Mouse (Mus musculus): ENCODE measurements around the gene Olfr657. TPM values are rescaled to one million over a fixed set of nuclear protein-coding genes. Genes with fewer than 3 reads are reported as not detected.

Gene Olfr657
- polyA plus RNA-seq (2012; rRNA removed), result not detected in 2 replicates

DNA sequence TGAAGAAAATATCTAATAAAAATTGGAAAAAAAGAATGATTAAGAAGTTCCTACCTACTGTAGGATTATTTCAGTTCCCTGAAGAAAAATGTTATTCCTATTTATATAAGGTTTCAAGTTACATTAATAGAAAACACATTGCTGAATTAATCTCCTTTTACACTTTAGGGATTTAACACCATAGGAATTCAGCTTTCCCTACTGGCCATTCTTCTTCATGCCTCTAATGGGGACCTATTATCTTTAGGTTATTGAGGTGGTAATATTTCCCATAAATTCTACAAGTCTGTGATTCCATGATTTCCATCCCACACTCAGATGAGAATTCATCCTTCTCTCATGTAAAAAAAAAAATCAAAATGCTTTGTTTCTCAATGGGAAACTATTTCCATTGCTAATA lies at the start of gene Olfr657:
Olfr657 (plus strand) TSS at position 301 of the 400 bp plus-strand sequence.
- no peak for DNase-seq (ENCODE audit: low spot score)

DNA sequence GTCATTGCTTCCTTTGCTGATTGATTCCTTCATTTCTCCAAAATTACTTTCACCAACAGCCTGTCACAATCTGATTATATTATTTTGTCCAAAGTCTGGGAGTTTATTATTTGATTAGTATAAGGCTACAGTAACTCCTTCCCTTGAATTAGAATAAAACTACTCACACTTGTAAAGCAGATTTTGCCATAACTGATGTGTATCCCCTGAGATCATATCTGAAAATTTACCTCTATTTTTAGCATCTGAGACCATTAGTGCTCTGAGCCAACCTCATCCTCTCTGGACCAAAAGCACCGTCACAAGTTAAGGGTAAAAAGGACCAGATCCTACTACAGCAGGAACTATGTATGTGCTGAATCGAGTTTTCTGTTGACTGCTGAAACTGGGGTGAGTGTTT lies 47.6 kb upstream of the Olfr657 start, which contains the start of gene Olfr653:
Olfr653 (plus strand) TSS at position 301 of the 400 bp plus-strand sequence.
- no peak for DNase-seq (ENCODE audit: low spot score)

DNA sequence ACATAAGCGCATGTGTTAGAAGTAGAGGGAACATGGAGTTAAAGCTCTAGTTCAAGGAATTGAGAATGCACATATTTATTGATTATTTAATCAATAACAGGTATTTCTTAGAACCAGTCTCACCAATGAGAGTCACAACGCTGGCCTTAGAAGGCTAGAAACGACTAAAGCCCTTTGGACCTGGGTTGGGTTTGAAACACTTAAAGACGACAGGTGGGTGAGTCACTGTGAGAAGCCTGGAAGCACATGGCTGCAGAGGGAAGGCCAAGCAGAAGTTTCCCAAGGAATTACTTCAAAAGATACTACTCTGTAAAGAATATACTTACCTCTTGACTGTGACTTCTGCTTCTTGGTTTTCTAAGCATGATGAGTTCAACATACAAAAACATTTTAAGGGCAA lies 43.7 kb upstream of the Olfr657 start:
- DNase-seq (ENCODE audit: low spot score), result no peak

DNA sequence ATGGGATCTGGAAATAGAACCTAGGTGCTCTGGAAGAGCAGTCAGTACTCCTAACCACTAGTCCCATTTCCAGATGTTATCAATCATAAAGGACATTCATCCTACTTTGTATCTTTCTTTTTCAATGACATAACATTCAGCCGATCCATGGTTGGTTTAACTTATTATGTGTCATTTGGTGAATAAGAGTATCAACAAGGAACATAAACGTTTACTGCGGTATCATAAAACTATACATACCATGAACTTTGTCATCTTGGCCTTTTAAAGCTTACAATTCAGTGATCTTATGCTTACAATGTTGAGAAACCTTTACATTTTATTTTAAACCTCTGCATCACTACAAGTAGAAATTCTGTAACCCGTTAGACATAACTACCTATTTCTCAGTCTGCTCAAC lies 43.2 kb upstream of the Olfr657 start:
- DNase-seq (ENCODE audit: low spot score), result no peak

DNA sequence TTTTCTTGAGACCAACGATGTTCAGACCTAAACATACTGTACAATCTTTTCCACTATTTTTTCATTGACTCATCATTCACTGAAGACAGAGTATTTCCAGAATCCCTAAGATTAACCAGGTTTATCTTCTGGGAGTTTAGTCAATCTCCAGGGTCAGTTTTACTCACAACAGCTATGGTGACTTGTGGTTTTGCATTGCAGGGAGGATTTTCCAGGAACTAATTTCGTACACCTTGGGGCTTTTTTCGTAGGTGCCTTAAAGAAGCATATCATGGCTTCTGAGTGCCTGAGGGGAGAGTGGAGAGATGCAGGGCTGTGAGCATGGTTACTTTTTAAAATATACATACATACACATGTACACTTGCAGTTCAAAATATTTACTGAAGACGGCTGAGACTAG lies 37.9 kb upstream of the Olfr657 start, which contains the start of gene Olfr654:
Olfr654 (plus strand) TSS at position 301 of the 400 bp plus-strand sequence.
- no peak for DNase-seq (ENCODE audit: low spot score)

DNA sequence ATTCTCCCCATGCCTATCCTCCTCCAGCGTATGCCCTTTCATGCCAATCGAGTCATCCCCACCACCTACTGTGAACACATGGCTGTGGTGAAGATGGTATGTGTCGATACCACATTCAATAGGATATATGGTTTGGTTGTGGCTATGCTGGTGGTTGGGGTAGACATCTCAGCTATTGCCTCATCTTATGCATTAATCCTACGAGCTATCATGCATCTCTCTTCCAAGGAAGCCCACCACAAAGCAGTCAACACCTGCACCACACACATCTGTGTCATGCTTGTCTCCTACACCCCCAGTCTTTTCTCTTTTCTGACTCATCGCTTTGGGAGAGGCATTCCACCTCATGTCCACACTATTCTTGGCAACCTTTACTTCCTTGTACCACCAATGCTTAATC lies 36.3 kb upstream of the Olfr657 start:
- DNase-seq (ENCODE audit: low spot score), result no peak

DNA sequence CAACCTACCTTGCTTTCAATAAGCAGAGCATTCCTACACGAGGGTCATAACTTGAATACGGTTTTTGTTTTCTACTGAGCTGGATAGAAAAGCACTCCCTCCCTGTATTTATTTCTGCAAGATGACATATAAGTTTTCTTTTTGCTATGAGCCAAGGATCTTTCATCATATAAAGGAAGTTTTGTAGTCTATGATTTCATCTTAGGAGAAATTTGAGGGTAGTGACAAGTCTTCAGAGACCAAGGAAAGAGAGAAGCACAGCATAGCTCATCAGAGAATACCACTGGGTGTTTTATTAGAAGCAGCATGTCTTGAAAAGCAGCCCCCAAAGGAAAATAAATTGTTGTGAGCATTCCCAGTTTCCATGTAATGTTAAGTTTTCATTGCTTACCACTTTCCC lies 22.9 kb upstream of the Olfr657 start, which contains the start of gene Olfr655:
Olfr655 (minus strand) TSS at position 101 of the 400 bp plus-strand sequence.
- no peak for DNase-seq (ENCODE audit: low spot score)

DNA sequence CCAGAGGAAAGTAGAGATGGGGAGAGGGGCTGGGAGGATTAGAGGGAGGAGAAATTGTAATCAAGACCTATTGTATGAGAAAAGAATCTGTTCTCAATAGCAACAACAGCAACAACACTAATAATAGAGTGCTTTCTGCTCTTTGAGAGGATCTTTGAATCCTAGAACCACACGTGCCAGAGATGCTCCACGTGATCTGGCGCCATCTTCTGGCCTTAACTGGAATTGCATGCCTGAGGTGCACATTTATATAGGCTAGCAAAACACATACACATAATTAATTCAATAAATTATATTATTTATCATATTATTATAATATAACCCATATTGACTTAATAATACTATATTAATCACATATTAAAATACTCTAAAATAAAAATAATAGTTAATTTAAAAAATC lies 21.4 kb upstream of the Olfr657 start:
- DNase-seq (ENCODE audit: low spot score), result no peak

DNA sequence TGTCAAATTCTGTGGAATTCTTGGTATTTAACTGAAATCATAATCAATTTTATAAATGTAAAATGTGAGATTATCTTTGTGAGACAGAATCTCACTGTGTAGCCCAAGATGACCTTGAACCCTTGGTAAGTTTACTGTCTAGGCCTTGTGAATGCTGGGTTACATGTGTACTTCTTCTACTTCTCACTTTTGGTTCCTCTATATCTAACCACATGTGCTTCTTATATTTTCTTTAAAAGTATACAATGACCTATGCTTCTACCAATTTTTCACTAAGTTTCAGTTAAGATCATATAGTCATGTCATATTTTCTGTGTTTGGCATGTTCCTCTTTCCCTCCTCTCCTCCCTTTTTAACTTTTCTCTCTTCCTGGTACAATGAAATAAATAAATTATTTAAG lies 19.9 kb upstream of the Olfr657 start:
- no peak for DNase-seq (ENCODE audit: low spot score)

DNA sequence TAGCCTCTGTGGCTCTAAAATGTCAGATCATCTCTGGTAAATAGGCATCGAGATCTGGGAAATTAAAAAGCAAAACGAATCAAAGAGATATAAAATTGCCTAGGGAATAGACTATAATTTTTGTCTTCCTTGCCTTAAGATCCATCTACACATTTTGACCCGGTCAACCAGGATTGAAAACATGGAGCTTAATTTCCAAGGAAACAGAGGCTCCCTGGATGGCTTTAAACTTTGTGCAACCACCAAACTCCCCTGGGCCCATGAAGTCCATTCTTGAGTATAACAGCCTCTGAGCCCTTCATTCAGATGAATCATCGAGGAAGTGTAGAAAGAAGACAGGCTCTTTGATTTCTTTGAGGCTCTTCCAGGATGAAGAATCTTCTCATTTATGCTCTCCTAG lies 10.9 kb upstream of the Olfr657 start, which contains the start of gene Olfr656:
Olfr656 (plus strand) TSS at position 301 of the 400 bp plus-strand sequence.
- no peak for DNase-seq (ENCODE audit: low spot score)

DNA sequence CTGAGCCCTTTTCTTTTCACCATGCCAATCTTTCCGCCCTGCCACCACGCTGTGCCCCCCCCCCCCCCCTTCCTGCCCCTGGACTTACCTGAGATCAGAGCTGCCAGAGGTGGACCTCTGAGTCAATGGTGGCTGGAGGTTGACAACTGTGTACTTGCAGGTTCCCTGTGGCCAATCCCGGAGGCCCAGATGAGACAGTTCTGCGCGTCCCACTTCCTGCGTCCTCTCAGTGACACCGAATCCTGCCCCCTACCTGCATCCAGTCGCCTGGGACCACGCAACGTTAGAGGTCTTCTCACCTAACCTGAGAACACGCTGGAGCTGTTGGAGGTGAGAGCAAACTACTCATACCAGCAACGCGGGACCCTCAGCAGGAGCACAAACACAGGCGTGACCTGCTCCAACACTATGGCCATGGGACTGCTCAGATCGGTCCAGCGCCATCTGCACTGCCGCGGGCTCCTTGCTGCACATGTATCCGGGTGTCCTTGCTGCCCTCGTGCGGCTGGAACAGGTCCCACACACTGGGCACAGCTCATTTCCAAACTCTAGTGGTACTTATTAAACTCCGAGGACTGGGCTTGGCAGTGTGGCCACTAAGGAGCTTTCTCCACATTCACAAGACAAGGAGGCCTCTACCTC lies 22.4 kb downstream of the Olfr657 start, which contains the start of gene Olfr658:
Olfr658 (minus strand) TSS at position 465 of the 642 bp plus-strand sequence.
- DNase-seq (ENCODE audit: low spot score), result no peak

DNA sequence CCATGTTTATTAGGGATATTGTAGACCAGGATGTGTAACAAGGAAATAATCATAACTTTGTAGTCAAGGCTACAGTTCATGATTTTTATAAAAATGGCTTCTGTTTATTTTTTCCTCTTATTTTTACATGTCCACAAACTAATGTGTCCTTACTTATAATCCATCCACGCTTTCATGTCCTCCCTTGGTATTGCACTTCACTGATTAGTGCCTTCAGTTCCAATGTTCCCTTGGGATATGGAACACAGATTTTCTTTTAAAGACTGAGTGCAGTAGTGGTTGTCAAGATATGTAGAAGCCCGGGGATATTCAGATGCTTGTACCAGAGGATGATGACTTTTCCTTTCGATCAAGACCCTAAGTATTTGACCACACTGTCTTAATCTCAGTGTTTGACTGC lies 41.9 kb downstream of the Olfr657 start, which contains the start of gene Olfr659:
Olfr659 (plus strand) TSS at position 301 of the 400 bp plus-strand sequence.
- no peak for DNase-seq (ENCODE audit: low spot score)

DNA sequence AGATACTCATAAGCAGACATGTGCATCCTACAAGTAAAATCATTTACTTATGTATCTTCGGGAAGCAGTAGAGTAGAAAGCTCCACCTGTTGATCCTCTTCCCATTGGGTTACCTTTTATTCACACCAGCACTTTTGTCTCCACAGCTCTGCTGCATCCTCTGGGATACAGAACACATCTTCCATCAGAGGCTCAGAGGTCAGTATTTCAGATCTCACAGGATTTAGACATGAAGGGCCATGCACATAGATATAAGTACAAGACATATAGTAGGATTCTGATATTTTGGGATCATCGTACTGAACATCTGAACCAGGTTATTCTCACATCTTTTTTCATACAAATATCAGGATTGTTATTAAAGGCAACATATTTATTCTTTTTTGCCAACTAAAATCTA lies 61.6 kb downstream of the Olfr657 start, which contains the start of gene Olfr661:
Olfr661 (plus strand) TSS at position 301 of the 400 bp plus-strand sequence.
- DNase-seq (ENCODE audit: low spot score), result no peak

Other genes with a start within 250 kb of the Olfr657 start
- gene Trim30c, start 224.0 kb upstream of the Olfr657 start, polyA plus RNA-seq (2012; rRNA removed), result 0.29 and 0.34 TPM in 2 replicates
- 11.3 and 12.1 TPM in 2 replicates for gene Trim30a, start 159.6 kb upstream of the Olfr657 start, polyA plus RNA-seq (2012; rRNA removed)
- 7.9 and 8.7 TPM in 2 replicates for gene Trim30d, start 116.9 kb upstream of the Olfr657 start, polyA plus RNA-seq (2012; rRNA removed)
- gene Olfr651, start 74.7 kb upstream of the Olfr657 start, polyA plus RNA-seq (2012; rRNA removed), result not detected in 2 replicates
- gene Olfr652, start 63.9 kb upstream of the Olfr657 start, polyA plus RNA-seq (2012; rRNA removed), result not detected in 2 replicates
- gene Olfr653, start 47.5 kb upstream of the Olfr657 start, polyA plus RNA-seq (2012; rRNA removed), result not detected in 2 replicates
- gene Olfr654, start 37.8 kb upstream of the Olfr657 start, polyA plus RNA-seq (2012; rRNA removed), result not detected in 2 replicates
- gene Olfr655, start 23.0 kb upstream of the Olfr657 start, polyA plus RNA-seq (2012; rRNA removed), result not detected in 2 replicates
- gene Olfr656, start 10.8 kb upstream of the Olfr657 start, polyA plus RNA-seq (2012; rRNA removed), result not detected in 2 replicates
- gene Olfr658, start 22.5 kb downstream of the Olfr657 start, polyA plus RNA-seq (2012; rRNA removed), result not detected in 2 replicates
- gene Olfr659, start 42.0 kb downstream of the Olfr657 start, polyA plus RNA-seq (2012; rRNA removed), result not detected in 2 replicates
- not detected in 2 replicates for gene Olfr661, start 61.7 kb downstream of the Olfr657 start, polyA plus RNA-seq (2012; rRNA removed)
- gene Usp17le, start 152.7 kb downstream of the Olfr657 start, polyA plus RNA-seq (2012; rRNA removed), result not detected in 2 replicates
- gene Usp17lb, start 217.8 kb downstream of the Olfr657 start, polyA plus RNA-seq (2012; rRNA removed), result not detected in 2 replicates
- not detected in 2 replicates for gene Usp17la, start 232.2 kb downstream of the Olfr657 start, polyA plus RNA-seq (2012; rRNA removed)

All from urinary bladder, adult 2 months (tissue).